Mouse (Mus musculus) heart, postnatal 0 days (tissue): Measurements from ENCODE around the gene Atp23.

Experiments
- CTCF ChIP-seq: IDR thresholded peaks from 2 replicates; pipeline ENCODE4 v1.5.1; 2016; ENCODE audit warnings: antibody characterized with exemption, control low read depth, low read depth
- EP300 ChIP-seq: IDR thresholded peaks from 2 replicates; pipeline ENCODE4 v1.6.1; 2016; ENCODE audit warnings: antibody characterized with exemption, low read depth

GRCm38 (mm10) chr10:126929543-126929942 is 28.4 kb upstream of the Atp23 start:
- TF ChIP-seq CTCF (no peak), EP300 (no peak)
